Mouse (Mus musculus) embryo, embryonic 9.5 days (tissue): ENCODE measurements at regions not wholly inside any gene's neighbourhood (a gene's known extent, or its start where the extent isn't known, plus 50 kb on each side); places are given as distances from the start of the nearest gene placed in this dataset.

ENCODE experiments used
- DNase-seq: peaks from one replicate; pipeline ENCODE4 v3.0.0-alpha.2; 2017; ENCODE audit errors: extremely low spot score

- no peak for DNase-seq
Observed at GRCm38 (mm10) chr8:41703927-41704924, 287.4 kb upstream of the Frg1 start.
